Mouse (Mus musculus) adrenal gland, postnatal 36 days (tissue): Measurements from ENCODE around the gene Shcbp1l. TPM values are rescaled to one million over a fixed set of nuclear protein-coding genes. Genes with fewer than 3 reads are reported as not detected.

Experiments used
- DNase-seq, 2 experiments: peaks; one replicate each; pipeline ENCODE4 v3.0.0; 2021; ENCODE audit warnings: mixed read lengths in 1 of 2
- total RNA-seq, 2 experiments: library from RNA; stranded (reverse); gene quantifications; 2 replicates each; pipeline ENCODE4 v1.2.3; 2021

Shcbp1l gene
- total RNA-seq, 2 experiments from 2014 or later = 0.20 to 0.36 TPM

DNA sequence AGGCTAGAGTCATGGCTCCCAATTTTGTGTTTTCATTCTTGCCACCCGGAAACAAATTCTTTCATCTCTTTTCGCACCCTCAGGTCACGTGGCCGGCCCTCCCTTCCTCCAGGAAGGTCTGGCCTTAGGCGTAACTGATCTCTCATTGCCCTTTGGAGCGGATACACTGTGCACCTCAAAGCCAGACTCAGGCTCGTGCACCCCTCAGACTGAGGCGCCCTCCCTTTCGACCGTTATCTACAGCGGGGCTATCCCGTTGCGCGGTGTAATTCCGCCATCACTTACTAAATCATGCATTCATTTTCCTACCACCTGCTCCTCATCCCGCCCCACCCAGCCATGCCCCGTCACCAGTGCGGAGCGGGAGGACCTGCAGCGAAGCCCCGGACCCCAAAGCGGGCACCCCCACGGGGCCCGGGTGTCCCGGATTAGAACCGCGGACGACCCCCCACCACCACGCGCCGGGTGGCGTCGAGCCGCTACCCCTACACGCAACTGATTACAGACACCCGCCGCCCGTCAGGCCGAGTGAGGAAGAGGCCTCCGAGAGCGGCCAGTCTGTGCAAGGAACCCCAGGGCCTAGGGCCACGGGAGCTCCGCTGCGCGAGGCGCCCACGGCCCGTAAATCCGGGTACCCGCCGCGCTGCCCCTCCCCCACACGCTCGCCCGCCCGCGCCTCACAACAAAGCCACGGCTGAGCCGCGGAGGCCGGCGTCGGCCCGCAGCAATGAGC is 62.0 kb downstream of the Shcbp1l start:
- peak; percentile 67 to 72 for DNase-seq

DNA sequence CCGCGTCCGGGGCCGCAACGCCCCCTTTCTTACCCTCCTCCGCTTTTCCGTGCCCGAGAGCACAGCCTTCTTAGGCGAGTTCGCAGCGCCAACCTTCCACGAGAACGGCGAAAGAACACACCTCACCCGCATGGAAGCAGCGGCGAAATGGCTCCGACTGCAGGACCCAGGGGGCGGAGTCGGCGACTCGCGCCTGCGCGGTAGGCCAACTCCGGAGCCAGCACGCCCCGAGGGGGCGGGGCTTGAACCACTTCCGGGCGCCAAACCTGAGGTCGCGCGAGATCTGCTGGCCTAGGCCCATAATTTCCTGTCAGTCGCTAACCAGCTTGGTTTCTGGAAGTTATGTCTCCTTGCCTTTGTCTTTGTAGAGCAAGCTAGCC is 62.5 kb downstream of the Shcbp1l start, which contains the start of gene Dhx9:
TSS of gene Dhx9 (minus strand) at position 161 of the 380 bp plus-strand sequence.
- peak; percentile 99 to 100 for DNase-seq

DNA sequence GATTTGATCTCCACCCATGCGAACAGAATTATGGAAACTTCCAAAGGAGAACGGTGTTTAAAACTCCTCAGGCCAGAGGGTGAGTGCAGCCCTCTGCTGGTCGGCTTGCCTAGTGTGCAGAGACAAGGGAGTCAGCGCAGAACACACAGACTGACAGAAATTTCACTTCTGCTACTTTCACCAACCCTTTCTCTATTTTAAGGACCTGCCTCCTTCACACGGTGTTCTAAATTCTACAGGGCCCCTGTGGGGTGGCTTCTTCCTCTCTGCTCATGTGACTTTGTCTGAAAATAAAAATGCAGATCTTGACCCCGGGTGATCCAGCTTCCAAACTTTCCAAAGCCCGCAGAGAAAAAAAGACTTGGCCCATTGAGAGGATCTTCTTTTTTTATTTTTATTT is 64.2 kb downstream of the Shcbp1l start:
- DNase-seq = no peak

DNA sequence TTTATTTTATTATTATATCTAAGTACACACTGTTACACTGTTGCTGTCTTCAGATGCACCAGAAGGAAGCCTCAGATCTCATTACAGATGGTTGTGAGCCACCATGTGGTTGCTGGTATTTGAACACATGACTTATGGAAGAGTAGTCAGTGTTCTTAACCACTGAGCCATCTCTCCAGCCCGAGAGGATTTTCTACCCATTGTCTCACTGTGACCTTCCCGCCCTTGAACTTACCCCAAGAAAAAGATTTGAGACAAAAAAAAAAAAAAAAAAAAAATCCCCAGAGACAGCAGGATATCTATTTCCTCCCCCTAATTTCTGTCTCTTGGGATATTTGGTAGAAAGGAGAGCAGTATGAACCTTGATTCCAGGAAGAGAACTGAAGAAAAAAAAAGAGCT is 64.6 kb downstream of the Shcbp1l start:
- DNase-seq = no peak

DNA sequence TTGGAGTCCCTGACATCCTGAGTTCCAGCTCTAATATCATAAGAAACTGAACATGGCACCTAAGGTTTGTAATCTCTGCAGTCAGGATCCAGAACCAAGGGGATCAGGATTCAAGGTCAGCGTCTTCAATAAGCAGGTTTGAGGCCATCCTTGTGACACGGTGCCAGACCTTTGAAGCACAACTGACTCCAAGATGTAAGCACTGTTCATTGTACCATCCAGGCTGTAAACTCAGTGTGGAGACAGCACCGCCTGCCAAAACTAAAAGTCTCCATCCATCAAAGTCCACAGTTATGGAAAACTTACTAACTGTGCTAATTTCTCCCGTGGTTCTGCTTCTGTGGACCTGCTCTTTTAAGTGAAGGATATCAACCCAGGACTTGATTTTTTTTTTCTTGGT is 65.0 kb downstream of the Shcbp1l start:
- DNase-seq = peak; percentile 22 to 30

DNA sequence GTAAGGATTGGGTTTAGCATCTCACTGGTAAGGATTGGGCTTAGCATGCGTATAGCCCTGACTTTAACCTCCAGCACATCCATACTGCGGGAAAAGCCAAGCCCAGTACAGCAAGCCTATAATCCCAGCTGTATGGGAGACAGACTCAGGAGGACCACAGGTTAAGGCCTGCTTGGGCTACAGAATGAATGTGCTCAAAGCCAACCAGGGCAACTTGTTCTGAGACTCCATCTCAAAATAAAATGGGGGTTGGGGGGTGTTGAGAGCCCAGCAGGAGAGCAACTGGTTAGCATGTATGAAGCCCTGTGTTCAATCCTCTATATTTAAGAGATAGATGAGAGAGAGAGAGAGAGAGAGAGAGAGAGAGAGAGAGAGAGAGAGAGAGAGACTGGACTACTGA is 66.4 kb downstream of the Shcbp1l start:
- DNase-seq = no peak

DNA sequence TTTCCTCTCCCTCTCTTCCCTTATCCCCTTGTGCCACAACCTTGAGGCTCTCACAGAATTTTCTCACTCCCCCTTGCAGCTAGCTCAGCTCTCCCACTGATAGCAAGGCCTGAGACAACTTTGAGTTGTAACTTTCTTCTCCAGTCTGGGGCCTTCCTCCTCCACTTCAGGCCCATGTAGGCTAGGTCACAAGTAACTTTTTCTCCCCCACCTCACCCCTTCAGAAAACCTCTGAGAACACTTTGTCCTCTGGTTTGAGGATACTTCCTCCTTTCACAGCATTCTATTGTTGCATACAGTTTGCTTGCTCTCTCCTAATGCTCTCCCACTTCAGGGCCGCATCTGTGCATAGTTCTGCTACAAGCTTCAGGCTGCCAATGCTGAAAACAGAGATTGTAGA is 66.9 kb downstream of the Shcbp1l start:
- DNase-seq = no peak

DNA sequence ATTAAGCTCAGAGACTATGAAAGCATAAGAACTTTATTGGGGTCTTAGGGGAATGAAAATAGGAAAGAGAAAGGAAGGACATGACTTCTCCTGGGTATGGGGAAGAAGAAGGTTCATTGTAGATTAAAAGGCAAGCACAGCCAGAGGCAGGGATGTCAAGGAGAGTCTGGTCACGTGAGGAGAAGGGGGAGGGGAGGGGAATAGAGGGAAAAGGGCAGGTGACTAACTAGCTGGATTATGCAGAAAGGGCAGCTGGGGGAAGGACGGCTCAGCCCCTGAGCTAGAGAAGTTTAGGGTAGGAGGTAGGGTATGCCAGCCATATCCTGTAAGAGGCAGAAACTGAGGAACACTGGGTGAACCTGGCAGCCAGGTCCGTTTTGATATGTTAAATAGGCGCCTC is 68.4 kb downstream of the Shcbp1l start:
- DNase-seq = peak; percentile 67 to 70

DNA sequence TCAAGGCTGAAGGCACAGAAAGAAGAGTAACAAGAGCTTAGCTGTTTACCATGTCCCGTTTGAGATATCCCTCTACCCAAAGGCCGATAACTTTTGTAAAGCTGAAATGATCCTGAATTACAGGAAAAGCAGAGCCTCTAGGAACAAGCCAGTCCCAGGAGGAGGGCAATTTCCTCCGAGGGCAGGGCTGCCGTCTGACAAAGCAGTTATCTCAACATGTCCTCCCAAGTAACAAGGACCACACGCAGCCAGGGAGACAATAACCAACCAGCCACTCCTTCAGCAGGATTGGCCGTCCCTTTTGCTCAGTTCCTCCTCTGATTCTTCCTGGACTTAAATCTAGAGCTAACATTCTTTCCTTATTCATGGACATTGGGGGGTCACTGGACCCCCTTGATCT is 69.0 kb downstream of the Shcbp1l start:
- no peak for DNase-seq

DNA sequence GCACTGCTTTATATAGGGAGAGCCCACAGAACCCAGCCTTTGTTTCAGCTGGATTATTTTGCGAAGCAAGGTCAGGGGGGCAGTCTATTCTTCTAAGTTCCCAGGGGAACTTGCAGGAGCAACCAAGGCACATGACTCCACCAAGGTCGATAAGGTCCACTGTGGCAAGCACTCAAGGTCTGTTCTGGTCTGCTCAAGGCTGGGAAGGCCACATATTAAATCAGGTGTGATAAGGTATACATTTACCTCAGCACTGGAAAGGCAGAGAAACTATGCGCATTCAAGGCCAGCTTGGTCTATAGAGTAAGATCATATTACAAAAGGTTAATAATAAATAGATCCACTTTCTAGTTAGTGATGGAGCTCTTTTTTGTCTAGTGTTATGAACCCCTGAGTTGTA is 71.1 kb downstream of the Shcbp1l start:
- no peak for DNase-seq

DNA sequence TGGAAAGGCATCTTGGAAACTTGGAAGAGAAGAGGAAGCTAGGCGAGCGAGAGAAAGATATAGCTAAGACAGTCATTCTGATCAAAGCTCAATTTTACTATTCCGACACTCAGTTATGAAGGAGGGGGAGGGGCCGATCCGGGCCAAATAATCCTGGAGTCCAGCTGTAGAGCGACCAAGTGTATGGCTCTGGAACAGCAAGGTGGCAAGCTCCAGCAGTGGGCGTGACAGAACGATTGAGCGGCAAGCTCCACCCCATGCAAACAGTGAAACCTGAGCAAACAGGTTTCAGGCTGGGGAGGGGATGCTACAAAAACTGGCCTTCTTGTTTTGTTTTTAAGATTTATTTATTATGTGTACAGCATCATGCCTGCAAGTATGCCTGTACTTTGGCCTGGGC is 75.1 kb downstream of the Shcbp1l start:
- DNase-seq = no peak

DNA sequence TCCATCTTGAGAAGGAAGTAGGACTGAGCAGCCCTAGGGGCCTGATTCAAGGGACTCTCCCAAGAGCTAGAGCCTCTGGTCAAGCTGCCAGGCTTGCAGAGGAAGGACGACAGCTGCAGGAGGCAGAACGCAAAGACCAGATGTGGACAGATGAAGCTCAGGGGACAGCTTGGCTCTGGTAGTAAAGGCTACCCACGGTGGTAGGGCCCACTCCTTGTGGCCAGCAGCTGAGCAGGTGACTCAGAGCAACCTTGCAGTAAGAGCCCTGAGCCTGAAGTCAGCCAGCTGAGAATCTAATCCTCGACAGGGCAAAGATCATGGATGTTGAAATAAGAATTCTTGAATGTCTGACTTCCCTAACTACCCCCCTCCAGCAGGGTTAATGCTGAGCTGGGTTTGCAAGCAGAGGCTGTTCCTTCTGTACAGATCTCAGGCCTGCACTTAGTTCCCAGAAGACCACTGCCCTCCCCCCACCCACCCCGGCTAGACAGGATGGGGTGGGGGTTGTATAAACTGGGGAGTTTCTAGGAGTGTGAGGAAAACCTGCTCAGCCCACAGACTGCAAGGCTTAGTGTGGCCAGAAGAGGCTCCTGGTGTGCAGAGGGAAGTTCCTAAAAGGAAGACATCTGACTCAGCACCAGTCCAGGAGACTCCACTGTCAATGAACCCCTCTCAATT is 76.8 kb downstream of the Shcbp1l start:
- peak; percentile 33 to 35 for DNase-seq

Other genes starting within 250 kb of the Shcbp1l start
- 1 to 10 TPM; 1.0 to 2.8 TPM for gene Lamc2, start 238.7 kb upstream of the Shcbp1l start, total RNA-seq
- gene Lamc1, start 92.4 kb upstream of the Shcbp1l start, total RNA-seq = 100 to 1,000 TPM in 1 of 2 experiments, 10 to 100 TPM in 1; 84.0 to 141 TPM
- 100 to 1,000 TPM; 117 to 119 TPM for gene Dhx9, start 62.5 kb downstream of the Shcbp1l start, total RNA-seq
- 1 to 10 TPM; 4.2 to 7.6 TPM for gene Npl, start 124.9 kb downstream of the Shcbp1l start, total RNA-seq
- gene Rgs8, start 227.9 kb downstream of the Shcbp1l start, total RNA-seq = under 1 TPM in 1 of 2 experiments, not detected in 1; 0.07 TPM